7 mouse cellular contexts compared by ENCODE assay signal in genomic region chr17:8801083-8801854, GRCm38 (mm10).
DNase-seq lines count a peak whose midpoint lies in the region; ATAC-seq and TF ChIP-seq lines count a peak whose summit lies in the region.

No protein-coding gene starts in this region.

- no peak for TF ChIP-seq POLR2A in kidney, adult 2 months (IDR thresholded peaks at IDR 0.05; ENCODE audit: low read depth, low read length)

- H3K9ac ChIP-seq in limb, embryonic 13.5 days: peak overlapping the region; percentile 76
- H3K9ac ChIP-seq in midbrain, embryonic 14.5 days (replicated peaks; ENCODE audit: low read length): peak overlapping the region; percentile 92
- H3K9ac ChIP-seq in stomach, embryonic 16.5 days (ENCODE audit: low read length): peak overlapping the region; percentile 77

- no peaks in the 10 kb centered on the region for H3K4me1 ChIP-seq in kidney, adult 2 months (ENCODE audit: control insufficient read depth, insufficient read depth, low read length)
- H3K4me1 ChIP-seq in limb, embryonic 13.5 days: peaks cover 32% of the 10 kb centered on the region
- H3K4me1 ChIP-seq in midbrain, embryonic 14.5 days (ENCODE audit: control insufficient read depth, insufficient read depth, low read length): peaks cover 30% of the 10 kb centered on the region
- H3K4me1 ChIP-seq in stomach, embryonic 16.5 days (ENCODE audit: control insufficient read depth, insufficient read depth, low read length): peaks cover 9% of the 10 kb centered on the region; the same call in 1 of the 2 replicates

- under 1% methylated on average over 56 of the region's 72 CpGs for WGBS in kidney, adult 2 months
- WGBS in limb, embryonic 13.5 days: under 1% methylated on average over 53 of the region's 72 CpGs
- 0% methylated on average over 45 of the region's 72 CpGs for WGBS in midbrain, embryonic 14.5 days
- WGBS in stomach, embryonic 16.5 days: 0% methylated on average over 40 of the region's 72 CpGs

- TF ChIP-seq CTCF in kidney, adult 2 months (conservative IDR thresholded peaks at IDR 0.05; ENCODE audit: insufficient read depth, insufficient read length, low read depth, low read length): no peak

- H3K9me3 ChIP-seq in limb, embryonic 13.5 days: no peaks in the 10 kb centered on the region
- no peaks in the 10 kb centered on the region for H3K9me3 ChIP-seq in midbrain, embryonic 14.5 days (ENCODE audit: control insufficient read depth, low read length)
- H3K9me3 ChIP-seq in stomach, embryonic 16.5 days (replicated peaks; ENCODE audit: control insufficient read depth, low read length): no peaks in the 10 kb centered on the region

- no peak overlapping the region for H3K27ac ChIP-seq in kidney, adult 2 months (ENCODE audit: insufficient read depth, low read depth, low read length)
- H3K27ac ChIP-seq in limb, embryonic 13.5 days: no peak overlapping the region
- peak overlapping the region; percentile 91 for H3K27ac ChIP-seq in midbrain, embryonic 14.5 days (replicated peaks; ENCODE audit: low read depth, low read length)
- peak overlapping the region; percentile 66 for H3K27ac ChIP-seq in stomach, embryonic 16.5 days (ENCODE audit: low read length)

- ATAC-seq in limb, embryonic 13.5 days (ENCODE audit: low FRiP score, low read depth): peak; percentile 69
- peak; percentile 76 for ATAC-seq in midbrain, embryonic 14.5 days (ENCODE audit: low FRiP score, low TSS enrichment)
- peak; percentile 89 for ATAC-seq in stomach, embryonic 16.5 days (ENCODE audit: insufficient read depth, low FRiP score)

- peak overlapping the region; percentile 88 for H3K4me2 ChIP-seq in limb, embryonic 13.5 days (replicated peaks)
- peak overlapping the region; percentile 85 for H3K4me2 ChIP-seq in midbrain, embryonic 14.5 days (ENCODE audit: low read length)
- peak overlapping the region; percentile 89 for H3K4me2 ChIP-seq in stomach, embryonic 16.5 days (ENCODE audit: low read depth, low read length)

- peak overlapping the region; percentile 57 for H3K4me3 ChIP-seq in kidney, adult 2 months (ENCODE audit: insufficient read depth, low read depth, low read length)
- peak overlapping the region; percentile 75 for H3K4me3 ChIP-seq in limb, embryonic 13.5 days
- H3K4me3 ChIP-seq in midbrain, embryonic 14.5 days (replicated peaks; ENCODE audit: low read depth, low read length): peak overlapping the region; percentile 86
- H3K4me3 ChIP-seq in stomach, embryonic 16.5 days (replicated peaks; ENCODE audit: low read length): peak overlapping the region; percentile 67

- DNase-seq in adrenal gland, postnatal 36 days: peak; percentile 90
- DNase-seq in embryo, embryonic 11 days: peak; percentile 82
- DNase-seq in heart, adult 18-20 months: peak; percentile 84
- DNase-seq in kidney, adult 2 months: peak; percentile 78
- peak; percentile 85 for DNase-seq in midbrain, embryonic 14.5 days

- no peaks in the 10 kb centered on the region for H3K36me3 ChIP-seq in kidney, adult 2 months (ENCODE audit: control insufficient read depth, insufficient read depth, low read length)
- H3K36me3 ChIP-seq in limb, embryonic 13.5 days: no peaks in the 10 kb centered on the region
- H3K36me3 ChIP-seq in midbrain, embryonic 14.5 days (ENCODE audit: control insufficient read depth, insufficient read depth, low read length): no peaks in the 10 kb centered on the region
- no peaks in the 10 kb centered on the region for H3K36me3 ChIP-seq in stomach, embryonic 16.5 days (ENCODE audit: control insufficient read depth, insufficient read depth, low read length)

- H3K27me3 ChIP-seq in kidney, adult 2 months (replicated peaks; ENCODE audit: control insufficient read depth, insufficient read depth, low read length): peaks cover 4% of the 10 kb centered on the region
- H3K27me3 ChIP-seq in limb, embryonic 13.5 days: peaks cover 69% of the 10 kb centered on the region
- H3K27me3 ChIP-seq in midbrain, embryonic 14.5 days (ENCODE audit: control insufficient read depth, insufficient read depth, low read length): peaks cover 32% of the 10 kb centered on the region
- H3K27me3 ChIP-seq in stomach, embryonic 16.5 days (ENCODE audit: control insufficient read depth, insufficient read depth, low read length): peaks cover 45% of the 10 kb centered on the region

Comparison
In these comparisons a context has a peak if more than half of its experiments do, and no peak if none do; other contexts are left out.
1. H3K27ac ChIP-seq: peak in midbrain, embryonic 14.5 days (single experiment) and stomach, embryonic 16.5 days (single experiment); none in kidney, adult 2 months (single experiment) and limb, embryonic 13.5 days (single experiment).
2. Peak in every context shown above with its lines, with median percentiles within 50 percentile points of each other: DNase-seq, H3K4me3 ChIP-seq, ATAC-seq, H3K4me2 ChIP-seq and H3K9ac ChIP-seq.